Mouse (Mus musculus) C3H10T1/2 (cell line): ENCODE results near the gene Gm21876. TPM values are rescaled to one million over a fixed set of nuclear protein-coding genes. Genes with fewer than 3 reads are reported as not detected.

Experiments
- polyA plus RNA-seq, 2 experiments: library from polyadenylated mRNA; unstranded; fragments of >200 nt; fragmentation: generic; extraction: Trizol; gene quantifications; one replicate each; pipeline ENCODE4 v1.2.1; 2012; ENCODE audit warnings: missing spikeins in 2 of 2

Gene Gm21876
- not detected for polyA plus RNA-seq

DNA sequence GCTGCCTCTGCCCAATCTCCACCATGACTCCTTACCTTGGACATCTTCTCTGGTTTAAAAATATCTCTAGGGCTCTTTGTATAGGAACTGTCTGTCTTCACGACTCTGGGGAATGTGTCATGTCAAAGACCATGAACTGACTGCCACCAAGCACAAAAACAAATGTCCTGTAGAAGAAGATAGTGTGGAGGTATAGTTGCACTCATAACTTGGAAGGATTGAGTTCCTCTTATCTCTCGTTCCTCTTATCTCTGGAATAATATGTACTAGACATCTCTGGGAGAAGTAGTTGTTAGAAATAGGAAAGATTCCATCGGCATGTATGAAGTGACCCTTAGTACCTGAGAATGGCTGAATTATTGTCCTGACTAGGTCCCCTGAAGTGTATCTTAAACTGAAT is at the start of gene Gm21876:
Gene Gm21876 (minus strand): TSS at position 101 of the 400 bp plus-strand sequence.

Other genes starting within 250 kb of the Gm21876 start
- 1 to 10 TPM in 1 of 2 experiments, under 1 TPM in 1; 0.35 to 4.6 TPM for gene Cfp, start 244.1 kb downstream of the Gm21876 start, polyA plus RNA-seq
- gene Elk1, start 225.0 kb downstream of the Gm21876 start, polyA plus RNA-seq: 10 to 100 TPM in 1 of 2 experiments, 1 to 10 TPM in 1; 8.4 to 17.1 TPM
- gene Uxt, start 213.6 kb downstream of the Gm21876 start, polyA plus RNA-seq: 10 to 100 TPM; 35.9 to 57.6 TPM
- gene Zfp182, start 113.3 kb downstream of the Gm21876 start, polyA plus RNA-seq: under 1 TPM; 0.05 to 0.93 TPM
- gene Spaca5, start 107.2 kb downstream of the Gm21876 start, polyA plus RNA-seq: not detected
- gene Zfp300, start 86.1 kb downstream of the Gm21876 start, polyA plus RNA-seq: under 1 TPM; 0.02 to 0.20 TPM
- not detected for gene Ssxa1, start 59.8 kb downstream of the Gm21876 start, polyA plus RNA-seq